Mouse (Mus musculus) lung, postnatal 0 days (tissue): ENCODE measurements around the gene Kalrn. TPM values are rescaled to one million over a fixed set of nuclear protein-coding genes. Genes with fewer than 3 reads are reported as not detected.
A peak's percentile ranks its signal among the peaks of the same experiment; 100 is the strongest.

ENCODE experiments used
- ATAC-seq: fragments of 200-750 bp; cut with Nextera tagmentation; 2 replicates; pipeline ENCODE4 v1.8.0; 2017; ENCODE audit warnings: moderate library complexity
- DNase-seq: peaks from one replicate; pipeline ENCODE4 v3.0.0-alpha.2; 2016; ENCODE audit warnings: low spot score
- H3K27ac ChIP-seq: fragments of 300-500 bp; sonication (generic); 2 replicates; pipeline ENCODE4 v1.5.1; 2014; ENCODE audit warnings: antibody characterized with exemption, mild to moderate bottlenecking, low read length, mixed read lengths
- H3K27me3 ChIP-seq: fragments of 300-500 bp; sonication (generic); replicated peaks from 2 replicates; pipeline ENCODE4 v1.6.1; 2014; ENCODE audit warnings: low read length, mixed read lengths; ENCODE audit not compliant: insufficient read depth
- H3K36me3 ChIP-seq: fragments of 300-500 bp; sonication (generic); 2 replicates; pipeline ENCODE4 v1.6.1; 2014; ENCODE audit warnings: low read length, mixed read lengths; ENCODE audit not compliant: insufficient read depth
- H3K4me1 ChIP-seq: fragments of 300-500 bp; sonication (generic); 2 replicates; pipeline ENCODE4 v1.6.1; 2014; ENCODE audit warnings: antibody characterized with exemption, low read depth, low read length, mixed read lengths; ENCODE audit not compliant: insufficient read depth
- H3K4me2 ChIP-seq: fragments of 300-500 bp; sonication (generic); replicated peaks from 2 replicates; pipeline ENCODE4 v1.6.1; 2014; ENCODE audit warnings: low read depth, mild to moderate bottlenecking, low read length, moderate library complexity, mixed read lengths
- H3K4me3 ChIP-seq: fragments of 300-500 bp; sonication (generic); 2 replicates; pipeline ENCODE4 v1.5.1; 2014; ENCODE audit warnings: low read depth, low read length
- H3K9ac ChIP-seq: fragments of 300-500 bp; sonication (generic); replicated peaks from 2 replicates; pipeline ENCODE4 v1.6.1; 2014; ENCODE audit warnings: low read depth, mild to moderate bottlenecking
- H3K9me3 ChIP-seq: fragments of 300-500 bp; sonication (generic); 2 replicates; pipeline ENCODE4 v1.6.1; 2016; ENCODE audit warnings: low read length, mixed read lengths
- CTCF ChIP-seq: IDR thresholded peaks from 2 replicates; pipeline ENCODE4 v1.5.1; 2016; ENCODE audit warnings: antibody characterized with exemption, mild to moderate bottlenecking
- EP300 ChIP-seq: IDR thresholded peaks from 2 replicates; pipeline ENCODE4 v1.6.1; 2016; ENCODE audit warnings: antibody characterized with exemption, mild to moderate bottlenecking, control low read depth
- WGBS: fragments of 180-500 bp; shearing (Covaris S2); extraction: QIAGEN DNeasy Blood & Tissue Kit; methylation state at CpG from one replicate; pipeline ENCODE4 v1.1.7; 2014; 5-methylcytosine and 5-hydroxymethylcytosine counted together
- polyA plus RNA-seq: library from polyadenylated mRNA; unstranded; fragments of >200 nt; fragmentation: Nextera tagmentation; extraction: Ambion mirVana; gene quantifications from 2 replicates; pipeline ENCODE4 v1.2.1, GENCODE M21; 2015

Kalrn gene
- polyA plus RNA-seq, 1 experiment from 2014 or later: 13.6 TPM

GRCm38 (mm10) chr16:34048232-34048631 lies 525.1 kb downstream of the Kalrn start:
- H3K9me3 ChIP-seq: no peaks in the 10 kb centered on the region
- no peak for TF ChIP-seq CTCF
- no peak for TF ChIP-seq EP300
- no peak overlapping the region for H3K9ac ChIP-seq
- H3K27me3 ChIP-seq: no peaks in the 10 kb centered on the region
- H3K36me3 ChIP-seq: no peaks in the 10 kb centered on the region
- ATAC-seq (no peak), DNase-seq (no peak)
- H3K4me3 ChIP-seq: no peak overlapping the region
- no peak overlapping the region for H3K27ac ChIP-seq
- 87% methylated on average over 4 of the region's 4 CpGs for WGBS
- H3K4me2 ChIP-seq: no peak overlapping the region
- H3K4me1 ChIP-seq: no peaks in the 10 kb centered on the region

GRCm38 (mm10) chr16:34047543-34047942 lies 525.8 kb downstream of the Kalrn start:
- no peaks in the 10 kb centered on the region for H3K36me3 ChIP-seq
- H3K4me3 ChIP-seq: no peak overlapping the region
- H3K9me3 ChIP-seq: no peaks in the 10 kb centered on the region
- 49% methylated on average over 7 of the region's 7 CpGs for WGBS
- ATAC-seq (peak; percentile 19; the same call in 1 of the 2 replicates), DNase-seq (no peak)
- TF ChIP-seq EP300 (no peak), CTCF (no peak)
- no peak overlapping the region for H3K27ac ChIP-seq
- no peak overlapping the region for H3K4me2 ChIP-seq
- H3K27me3 ChIP-seq: no peaks in the 10 kb centered on the region
- H3K4me1 ChIP-seq: no peaks in the 10 kb centered on the region
- H3K9ac ChIP-seq: no peak overlapping the region

- Histone ChIP-seq H3K27me3 (no peaks in the 10 kb centered on the region), H3K4me2 (no peak overlapping the region), H3K4me1 (no peaks in the 10 kb centered on the region), H3K9me3 (no peaks in the 10 kb centered on the region), H3K36me3 (no peaks in the 10 kb centered on the region), H3K9ac (no peak overlapping the region), H3K4me3 (no peak overlapping the region), H3K27ac (no peak overlapping the region)
- 59% methylated on average over 4 of the region's 4 CpGs for WGBS
- no peak for DNase-seq
- no peak for ATAC-seq
- no peak for TF ChIP-seq EP300
- no peak for TF ChIP-seq CTCF
Observed at GRCm38 (mm10) chr16:34047006-34047360, 526.3 kb downstream of the Kalrn start.

GRCm38 (mm10) chr16:34046268-34047005 lies 526.9 kb downstream of the Kalrn start:
- no peak overlapping the region for H3K27ac ChIP-seq
- WGBS: 49% methylated on average over 13 of the region's 13 CpGs

GRCm38 (mm10) chr16:34044539-34044938 lies 528.8 kb downstream of the Kalrn start:
- Histone ChIP-seq H3K4me2 (no peak overlapping the region), H3K27me3 (no peaks in the 10 kb centered on the region), H3K4me1 (no peaks in the 10 kb centered on the region), H3K36me3 (no peaks in the 10 kb centered on the region), H3K27ac (no peak overlapping the region), H3K9ac (no peak overlapping the region), H3K4me3 (no peak overlapping the region), H3K9me3 (no peaks in the 10 kb centered on the region)
- DNase-seq: peak; percentile 51
- no peak for ATAC-seq
- WGBS: 55% methylated on average over 8 of the region's 8 CpGs
- no peak for TF ChIP-seq CTCF
- no peak for TF ChIP-seq EP300

More at GRCm38 (mm10) chr16:34046268-34047005, 526.9 kb downstream of the Kalrn start:
- TF ChIP-seq EP300 (no peak), CTCF (no peak)
- ATAC-seq (no peak), DNase-seq (no peak)
- H3K9me3 ChIP-seq: no peaks in the 10 kb centered on the region
- H3K4me3 ChIP-seq: no peak overlapping the region
- H3K27me3 ChIP-seq: no peaks in the 10 kb centered on the region
- no peak overlapping the region for H3K9ac ChIP-seq
- no peaks in the 10 kb centered on the region for H3K4me1 ChIP-seq
- H3K36me3 ChIP-seq: no peaks in the 10 kb centered on the region
- no peak overlapping the region for H3K4me2 ChIP-seq

- no peak overlapping the region for H3K27ac ChIP-seq
- H3K27me3 ChIP-seq: no peaks in the 10 kb centered on the region
- H3K4me3 ChIP-seq: no peak overlapping the region
- H3K4me2 ChIP-seq: no peak overlapping the region
- ATAC-seq: no peak
- TF ChIP-seq EP300 (no peak), CTCF (no peak)
- WGBS: 91% methylated on average over 6 of the region's 6 CpGs
- no peaks in the 10 kb centered on the region for H3K36me3 ChIP-seq
- peaks cover 4% of the 10 kb centered on the region for H3K4me1 ChIP-seq
- no peak overlapping the region for H3K9ac ChIP-seq
- no peak for DNase-seq
- H3K9me3 ChIP-seq: no peaks in the 10 kb centered on the region
Observed at GRCm38 (mm10) chr16:34043048-34043795, 530.1 kb downstream of the Kalrn start.
